Mouse (Mus musculus) heart, embryonic 14.5 days (tissue): ENCODE measurements at regions not wholly inside any gene's neighbourhood (a gene's known extent, or its start where the extent isn't known, plus 50 kb on each side); places are given as distances from the start of the nearest gene placed in this dataset.
"Not testable (repeated sequence)": the region's sequence is repeated elsewhere in the genome, so short reads cannot be mapped to it uniquely, and the experiment has no call there.

ENCODE experiments used
- ATAC-seq: fragments of 200-750 bp; cut with Nextera tagmentation; 2 replicates; pipeline ENCODE4 v1.8.0; 2017; ENCODE audit warnings: low read depth, moderate TSS enrichment; ENCODE audit not compliant: insufficient number of reproducible peaks, insufficient read depth, low FRiP score
- H3K27ac ChIP-seq, 2 experiments: fragments of 200-500 bp in 1 of 2; fragments of 300-500 bp in 1 of 2; sonication (generic) in 1 of 2; replicated peaks in 1 of 2; 2 replicates each; pipeline ENCODE4 v1.5.1; 2012 to 2014; ENCODE audit warnings: low read depth in 2 of 2, low read length in 2 of 2, control low read depth in 1 of 2, mild to moderate bottlenecking in 1 of 2, mixed read lengths in 1 of 2; ENCODE audit not compliant: control insufficient read depth in 1 of 2, insufficient read depth in 1 of 2
- H3K27me3 ChIP-seq: fragments of 300-500 bp; sonication (generic); 2 replicates; pipeline ENCODE4 v1.6.1; 2014; ENCODE audit warnings: mild to moderate bottlenecking, low read length, control low read depth; ENCODE audit not compliant: control insufficient read depth, insufficient read depth
- H3K36me3 ChIP-seq: fragments of 300-500 bp; sonication (generic); 2 replicates; pipeline ENCODE4 v1.6.1; 2014; ENCODE audit warnings: mild to moderate bottlenecking, control low read depth, low read length, mixed read lengths; ENCODE audit not compliant: control insufficient read depth, insufficient read depth
- H3K4me1 ChIP-seq, 2 experiments: fragments of 200-500 bp in 1 of 2; fragments of 300-500 bp in 1 of 2; sonication (generic) in 1 of 2; 2 replicates each; pipeline ENCODE4 v1.6.1; 2012 to 2014; ENCODE audit warnings: low read length in 2 of 2, control low read depth in 1 of 2, mixed read lengths in 1 of 2; ENCODE audit not compliant: control insufficient read depth in 2 of 2, insufficient read depth in 2 of 2
- H3K4me2 ChIP-seq: fragments of 300-500 bp; sonication (generic); 2 replicates; pipeline ENCODE4 v1.6.1; 2014; ENCODE audit warnings: mild to moderate bottlenecking, low read length
- H3K4me3 ChIP-seq, 2 experiments: fragments of 200-500 bp in 1 of 2; fragments of 300-500 bp in 1 of 2; sonication (generic) in 1 of 2; 2 replicates each; pipeline ENCODE4 v1.5.1; 2012 to 2014; ENCODE audit warnings: low read length in 2 of 2, mild to moderate bottlenecking in 2 of 2, control low read depth in 1 of 2, low read depth in 1 of 2, moderate library complexity in 1 of 2; ENCODE audit not compliant: control insufficient read depth in 1 of 2, insufficient read depth in 1 of 2
- H3K9ac ChIP-seq: fragments of 300-500 bp; sonication (generic); 2 replicates; pipeline ENCODE4 v1.6.1; 2014; ENCODE audit warnings: mild to moderate bottlenecking, low read length
- H3K9me3 ChIP-seq: fragments of 300-500 bp; sonication (generic); 2 replicates; pipeline ENCODE4 v1.6.1; 2016; ENCODE audit warnings: low read length, control low read depth; ENCODE audit not compliant: control insufficient read depth
- WGBS: fragments of 180-500 bp; shearing (Covaris S2); extraction: QIAGEN DNeasy Blood & Tissue Kit; methylation state at CpG from one replicate; pipeline ENCODE4 v1.1.7; 2014; 5-methylcytosine and 5-hydroxymethylcytosine counted together

- 76% methylated on average over 4 of the region's 4 CpGs for WGBS
- Histone ChIP-seq H3K9ac (no peak overlapping the region), H3K27me3 (no peaks in the 10 kb centered on the region), H3K36me3 (no peaks in the 10 kb centered on the region), H3K4me1 (peaks cover 5 to 25% of the 10 kb centered on the region in 2 experiments), H3K27ac (no peak overlapping the region), H3K4me2 (no peak overlapping the region), H3K4me3 (no peak overlapping the region), H3K9me3 (no peaks in the 10 kb centered on the region)
- ATAC-seq = no peak; the same call in 1 of the 2 replicates
Measured at GRCm38 (mm10) chr3:8161997-8162756, 1447.7 kb downstream of the Zfp704 start.

GRCm38 (mm10) chr3:8143016-8143415 lies 1466.9 kb downstream of the Zfp704 start:
- WGBS = 67% methylated on average over 2 of the region's 2 CpGs
- Histone ChIP-seq H3K9ac (no peak overlapping the region), H3K4me3 (no peak overlapping the region), H3K4me2 (no peak overlapping the region), H3K27me3 (no peaks in the 10 kb centered on the region), H3K9me3 (0 out of 2 replicates have a peak, but pooled peaks cover 4% of the 10 kb centered on the region), H3K27ac (no peak overlapping the region), H3K4me1 (no peaks in the 10 kb centered on the region), H3K36me3 (no peaks in the 10 kb centered on the region)
- no peak for ATAC-seq

- 75% methylated on average over 3 of the region's 3 CpGs for WGBS
- H3K4me3 ChIP-seq = no peak overlapping the region
- no peaks in the 10 kb centered on the region for H3K27me3 ChIP-seq
- H3K9me3 ChIP-seq = no peaks in the 10 kb centered on the region
- H3K4me1 ChIP-seq = no peaks in the 10 kb centered on the region
- H3K36me3 ChIP-seq = no peaks in the 10 kb centered on the region
- no peak overlapping the region for H3K27ac ChIP-seq
- no peak overlapping the region for H3K9ac ChIP-seq
- H3K4me2 ChIP-seq = no peak overlapping the region
- no peak for ATAC-seq
Measured at GRCm38 (mm10) chr3:8142190-8142589, 1467.7 kb downstream of the Zfp704 start.

GRCm38 (mm10) chr3:8141664-8142084 lies 1468.2 kb downstream of the Zfp704 start:
- no peak overlapping the region for H3K4me3 ChIP-seq
- H3K4me2 ChIP-seq = no peak overlapping the region
- no peak overlapping the region for H3K9ac ChIP-seq
- H3K9me3 ChIP-seq = no peaks in the 10 kb centered on the region
- no peaks in the 10 kb centered on the region for H3K27me3 ChIP-seq
- WGBS = 57% methylated on average over 2 of the region's 2 CpGs
- no peaks in the 10 kb centered on the region for H3K36me3 ChIP-seq
- no peak overlapping the region for H3K27ac ChIP-seq
- no peaks in the 10 kb centered on the region for H3K4me1 ChIP-seq
- no peak for ATAC-seq

- H3K27me3 ChIP-seq, H3K4me1 ChIP-seq, H3K27ac ChIP-seq, H3K9ac ChIP-seq, ATAC-seq, H3K36me3 ChIP-seq, H3K4me2 ChIP-seq, H3K4me3 ChIP-seq, H3K9me3 ChIP-seq: not testable (repeated sequence)
- 62% methylated on average over 1 of the region's 1 CpGs for WGBS
Measured at GRCm38 (mm10) chr3:8123641-8124040, 1486.2 kb downstream of the Zfp704 start.

GRCm38 (mm10) chr3:8123141-8123540 lies 1486.7 kb downstream of the Zfp704 start:
- ATAC-seq = no peak
- Histone ChIP-seq H3K4me1 (no peaks in the 10 kb centered on the region), H3K36me3 (no peaks in the 10 kb centered on the region), H3K4me2 (no peak overlapping the region), H3K9me3 (no peaks in the 10 kb centered on the region), H3K4me3 (no peak overlapping the region), H3K9ac (no peak overlapping the region), H3K27ac (no peak overlapping the region), H3K27me3 (no peaks in the 10 kb centered on the region)
- 55% methylated on average over 3 of the region's 3 CpGs for WGBS

GRCm38 (mm10) chr3:8098291-8098690 lies 1478.0 kb upstream of the 1700008P02Rik start:
- ATAC-seq = no peak
- WGBS = 63% methylated on average over 1 of the region's 1 CpGs
- H3K36me3 ChIP-seq = no peaks in the 10 kb centered on the region
- H3K4me1 ChIP-seq = no peaks in the 10 kb centered on the region
- H3K9ac ChIP-seq = no peak overlapping the region
- no peaks in the 10 kb centered on the region for H3K27me3 ChIP-seq
- H3K27ac ChIP-seq = no peak overlapping the region
- H3K4me2 ChIP-seq = no peak overlapping the region
- no peaks in the 10 kb centered on the region for H3K9me3 ChIP-seq
- no peak overlapping the region for H3K4me3 ChIP-seq

- H3K27ac ChIP-seq = no peak overlapping the region
- H3K9ac ChIP-seq = no peak overlapping the region
- no peaks in the 10 kb centered on the region for H3K36me3 ChIP-seq
- 39% methylated on average over 2 of the region's 2 CpGs for WGBS
- no peaks in the 10 kb centered on the region for H3K9me3 ChIP-seq
- no peaks in the 10 kb centered on the region for H3K4me1 ChIP-seq
- H3K4me2 ChIP-seq = no peak overlapping the region
- no peak overlapping the region for H3K4me3 ChIP-seq
- H3K27me3 ChIP-seq = no peaks in the 10 kb centered on the region
- no peak for ATAC-seq
Measured at GRCm38 (mm10) chr3:8084749-8085148, 1464.5 kb upstream of the 1700008P02Rik start.
